24 mouse cellular contexts compared by ENCODE assay signal in the genomic region with DNA sequence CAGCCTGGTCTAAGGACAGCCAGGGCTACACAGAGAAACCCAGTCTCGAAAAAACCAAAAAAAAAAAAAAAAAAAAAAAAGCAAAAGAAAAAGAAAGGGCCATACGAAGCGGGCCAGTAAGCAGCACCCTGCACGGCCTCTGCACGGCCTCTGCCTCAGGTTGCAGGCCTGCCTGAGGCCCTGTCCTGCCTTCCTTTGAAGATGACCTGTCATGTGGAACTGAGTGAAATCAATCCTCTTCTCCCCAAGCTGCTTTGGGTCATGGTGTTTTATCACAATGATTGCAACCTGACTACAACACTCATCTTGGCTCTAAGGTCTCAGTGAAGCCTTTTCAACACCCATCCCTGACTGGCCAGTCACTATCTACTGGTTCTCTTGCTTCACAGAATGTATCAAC.
A peak's percentile ranks its signal among the peaks of the same experiment; 100 is the strongest.
DNase-seq lines count a peak whose midpoint lies in the region; ATAC-seq and TF ChIP-seq lines count a peak whose summit lies in the region.
"Had no signal": no experiment of that assay in that cellular context is flagged by ENCODE, and none has a peak within 500 bp of the region (broad histone marks: within the 10 kb centered on the region; RNA-seq: fewer than 3 reads in every experiment).

No protein-coding gene starts in this region.

- H3K79me2 ChIP-seq in CH12.LX (replicated peaks; ENCODE audit: control insufficient read depth, extremely low read depth, insufficient read depth, poor library complexity, severe bottlenecking): no peaks in the 10 kb centered on the region

- no peak overlapping the region for H3K27ac ChIP-seq in kidney, embryonic 14.5 days (ENCODE audit: low read depth, low read length)
- no peak overlapping the region for H3K27ac ChIP-seq in kidney, adult 2 months (ENCODE audit: insufficient read depth, low read depth, low read length)
- no peak overlapping the region for H3K27ac ChIP-seq in kidney, embryonic 16.5 days (ENCODE audit: low read length)
- H3K27ac ChIP-seq in CH12.LX (ENCODE audit: insufficient read depth, low read depth): no peak overlapping the region
- H3K27ac ChIP-seq: embryonic facial prominence, embryonic 13.5 days; embryonic facial prominence, embryonic 15.5 days; forebrain, embryonic 10.5 days; forebrain, embryonic 12.5 days had no signal

- ATAC-seq in kidney, embryonic 14.5 days (ENCODE audit: low FRiP score, low TSS enrichment): peak; percentile 88
- peak; percentile 75 for ATAC-seq in kidney, embryonic 16.5 days (ENCODE audit: low FRiP score, low TSS enrichment)
- ATAC-seq: CD4-positive, CD25-positive, alpha-beta regulatory T cell, adult 4 months; forebrain, embryonic 14.5 days; forebrain, embryonic 16.5 days had no signal

- TF ChIP-seq CTCF in kidney, adult 2 months (conservative IDR thresholded peaks at IDR 0.05; ENCODE audit: insufficient read depth, insufficient read length, low read depth, low read length): no peak
- no peak for TF ChIP-seq CTCF in CH12.LX (conservative IDR thresholded peaks at IDR 0.05 in 1 of 2, IDR thresholded peaks at IDR 0.05 in 1 of 2; ENCODE audit: low read depth in 2 of 2, low read length in 2 of 2)

- no peak for DNase-seq in kidney, adult 2 months
- no peak for DNase-seq in kidney, adult 9 months
- no peak for DNase-seq in CH12.LX (ENCODE audit: extremely low read depth)
- DNase-seq: adrenal gland, adult 2 months; adrenal gland, postnatal 10 days; adrenal gland, postnatal 25 days; B cell, adult 2 months; cerebellum, adult 11 months; cerebellum, adult 18-20 months; cerebellum, adult 8-10 months; cerebellum, adult 9-11 months; cerebellum, postnatal 14 days; cerebellum, postnatal 36 days; embryo, embryonic 11 days had no signal

- H3K9me3 ChIP-seq in kidney, embryonic 14.5 days (ENCODE audit: control insufficient read depth, low read length): no peaks in the 10 kb centered on the region
- no peaks in the 10 kb centered on the region for H3K9me3 ChIP-seq in kidney, embryonic 16.5 days (ENCODE audit: low read length)
- no peaks in the 10 kb centered on the region for H3K9me3 ChIP-seq in CH12.LX (replicated peaks; ENCODE audit: low read length)
- H3K9me3 ChIP-seq: embryonic facial prominence, embryonic 13.5 days; embryonic facial prominence, embryonic 15.5 days; forebrain, embryonic 10.5 days; forebrain, embryonic 12.5 days had no signal

- no peaks in the 10 kb centered on the region for H3K27me3 ChIP-seq in kidney, embryonic 14.5 days (ENCODE audit: control insufficient read depth, insufficient read depth, low read length)
- H3K27me3 ChIP-seq in kidney, adult 2 months (replicated peaks; ENCODE audit: control insufficient read depth, insufficient read depth, low read length): no peaks in the 10 kb centered on the region
- no peaks in the 10 kb centered on the region for H3K27me3 ChIP-seq in kidney, embryonic 16.5 days (ENCODE audit: insufficient read depth, low read length)
- no peaks in the 10 kb centered on the region for H3K27me3 ChIP-seq in CH12.LX (replicated peaks)
- H3K27me3 ChIP-seq: embryonic facial prominence, embryonic 13.5 days; embryonic facial prominence, embryonic 15.5 days; forebrain, embryonic 12.5 days had no signal

- H3K9ac ChIP-seq in kidney, embryonic 14.5 days (ENCODE audit: low read depth, low read length): no peak overlapping the region
- no peak overlapping the region for H3K9ac ChIP-seq in kidney, embryonic 16.5 days (replicated peaks; ENCODE audit: low read length)
- no peak overlapping the region for H3K9ac ChIP-seq in CH12.LX (ENCODE audit: insufficient read depth, low read depth)
- H3K9ac ChIP-seq: embryonic facial prominence, embryonic 13.5 days; embryonic facial prominence, embryonic 15.5 days; forebrain, embryonic 12.5 days had no signal

- no peak for TF ChIP-seq RAD21 in CH12.LX (IDR thresholded peaks at IDR 0.05; ENCODE audit: low read depth, low read length)

- in situ Hi-C loops in CH12.LX (cut with MboI; ENCODE audit: low pct_ligation_motif_present, low pct_unique_long_range_greater_than_20kb, low sequenced_read_pairs): no loop called here

- 35% methylated on average over 5 of the region's 5 CpGs for WGBS in kidney, embryonic 14.5 days
- 92% methylated on average over 5 of the region's 5 CpGs for WGBS in kidney, adult 2 months
- 31% methylated on average over 5 of the region's 5 CpGs for WGBS in kidney, embryonic 16.5 days

- no peaks in the 10 kb centered on the region for H3K36me3 ChIP-seq in kidney, embryonic 14.5 days (ENCODE audit: control insufficient read depth, insufficient read depth, low read length)
- H3K36me3 ChIP-seq in kidney, adult 2 months (ENCODE audit: control insufficient read depth, insufficient read depth, low read length): no peaks in the 10 kb centered on the region
- no peaks in the 10 kb centered on the region for H3K36me3 ChIP-seq in kidney, embryonic 16.5 days (ENCODE audit: insufficient read depth, low read length)
- peaks cover 0 to 34% of the 10 kb centered on the region in 2 experiments for H3K36me3 ChIP-seq in CH12.LX (replicated peaks in 1 of 2; ENCODE audit: control insufficient read depth in 1 of 2, insufficient read depth in 1 of 2, low read length in 1 of 2)
- H3K36me3 ChIP-seq: embryonic facial prominence, embryonic 13.5 days; embryonic facial prominence, embryonic 15.5 days; forebrain, embryonic 10.5 days; forebrain, embryonic 12.5 days had no signal

- TF ChIP-seq EP300 in CH12.LX (IDR thresholded peaks at IDR 0.05; ENCODE audit: low read length): no peak

- peaks cover 23% of the 10 kb centered on the region for H3K4me1 ChIP-seq in kidney, embryonic 14.5 days (ENCODE audit: control insufficient read depth, insufficient read depth, low read length)
- no peaks in the 10 kb centered on the region for H3K4me1 ChIP-seq in kidney, adult 2 months (ENCODE audit: control insufficient read depth, insufficient read depth, low read length)
- peaks cover 23% of the 10 kb centered on the region for H3K4me1 ChIP-seq in kidney, embryonic 16.5 days (ENCODE audit: insufficient read depth, low read length)
- peaks cover 2 to 10% of the 10 kb centered on the region in 2 experiments; a peak in 2 of 4 replicates for H3K4me1 ChIP-seq in CH12.LX (ENCODE audit: control insufficient read depth in 1 of 2, insufficient read depth in 2 of 2)
- H3K4me1 ChIP-seq: embryonic facial prominence, embryonic 15.5 days had no signal

- no peak overlapping the region for H3K4me3 ChIP-seq in kidney, embryonic 14.5 days (ENCODE audit: low read length)
- H3K4me3 ChIP-seq in kidney, adult 2 months (ENCODE audit: insufficient read depth, low read depth, low read length): no peak overlapping the region
- no peak overlapping the region for H3K4me3 ChIP-seq in kidney, embryonic 16.5 days (ENCODE audit: low read length)
- H3K4me3 ChIP-seq in CH12.LX (replicated peaks in 1 of 3; ENCODE audit: low read depth in 2 of 3, low read length in 2 of 3, poor library complexity in 1 of 3): no peak overlapping the region
- H3K4me3 ChIP-seq: embryonic facial prominence, embryonic 13.5 days; embryonic facial prominence, embryonic 15.5 days; erythroblast, embryonic 14.5 days; forebrain, embryonic 10.5 days; forebrain, embryonic 12.5 days had no signal

- dilution Hi-C loops in CH12.LX (cut with MboI; ENCODE audit: extremely low pct_ligation_motif_present, extremely low pct_unique_long_range_greater_than_20kb, low sequenced_read_pairs): no loop called here

- no peak for TF ChIP-seq POLR2A in kidney, adult 2 months (IDR thresholded peaks at IDR 0.05; ENCODE audit: low read depth, low read length)
- TF ChIP-seq POLR2A in CH12.LX (IDR thresholded peaks at IDR 0.05; ENCODE audit: low read depth, low read length): no peak

- H3K4me2 ChIP-seq in kidney, embryonic 14.5 days (replicated peaks; ENCODE audit: low read depth, low read length): no peak overlapping the region
- H3K4me2 ChIP-seq in kidney, embryonic 16.5 days (replicated peaks; ENCODE audit: low read depth, low read length): no peak overlapping the region
- no peak overlapping the region for H3K4me2 ChIP-seq in CH12.LX (ENCODE audit: insufficient read depth, low read depth, poor library complexity, severe bottlenecking)
- H3K4me2 ChIP-seq: embryonic facial prominence, embryonic 13.5 days; embryonic facial prominence, embryonic 15.5 days; forebrain, embryonic 12.5 days had no signal

TF ChIP-seq in CH12.LX, 34 proteins besides CTCF, POLR2A, EP300 and RAD21:
- TF ChIP-seq HCFC1 (IDR thresholded peaks at IDR 0.05; ENCODE audit: low read depth, low read length): no peak
- peak; percentile 22; the same call in 1 of the 2 replicates for TF ChIP-seq ZNF384 (IDR thresholded peaks at IDR 0.05; ENCODE audit: low read depth, low read length)
